Mouse (Mus musculus) stomach, embryonic 14.5 days (tissue): ENCODE data around the gene Tbc1d30. TPM values are rescaled to one million over a fixed set of nuclear protein-coding genes. Genes with fewer than 3 reads are reported as not detected.
A peak's percentile ranks its signal among the peaks of the same experiment; 100 is the strongest.

ENCODE experiments used
- ATAC-seq: fragments of 200-750 bp; cut with Nextera tagmentation; 2 replicates; pipeline ENCODE4 v1.8.0; 2017; ENCODE audit warnings: low read depth, moderate TSS enrichment; ENCODE audit not compliant: insufficient number of reproducible peaks, insufficient read depth, low FRiP score
- H3K27ac ChIP-seq: fragments of 300-500 bp; sonication (generic); 2 replicates; pipeline ENCODE4 v1.5.1; 2014; ENCODE audit warnings: mild to moderate bottlenecking, low read length, moderate library complexity, mixed read lengths
- H3K27me3 ChIP-seq: fragments of 300-500 bp; sonication (generic); 2 replicates; pipeline ENCODE4 v1.6.1; 2014; ENCODE audit warnings: low read length, control low read depth, mixed read lengths; ENCODE audit not compliant: control insufficient read depth, insufficient read depth
- H3K36me3 ChIP-seq: fragments of 300-500 bp; sonication (generic); 2 replicates; pipeline ENCODE4 v1.6.1; 2014; ENCODE audit warnings: mild to moderate bottlenecking, control low read depth, low read length, moderate library complexity, mixed read lengths; ENCODE audit not compliant: control insufficient read depth, insufficient read depth
- H3K4me1 ChIP-seq: fragments of 300-500 bp; sonication (generic); 2 replicates; pipeline ENCODE4 v1.6.1; 2014; ENCODE audit warnings: low read length, control low read depth, mixed read lengths; ENCODE audit not compliant: control insufficient read depth, insufficient read depth
- H3K4me2 ChIP-seq: fragments of 300-500 bp; sonication (generic); replicated peaks from 2 replicates; pipeline ENCODE4 v1.6.1; 2014; ENCODE audit warnings: low read depth, low read length, control low read depth
- H3K4me3 ChIP-seq: fragments of 300-500 bp; sonication (generic); 2 replicates; pipeline ENCODE4 v1.5.1; 2014; ENCODE audit warnings: low read depth, low read length, control low read depth
- H3K9ac ChIP-seq: fragments of 300-500 bp; sonication (generic); replicated peaks from 2 replicates; pipeline ENCODE4 v1.6.1; 2014; ENCODE audit warnings: low read depth, mild to moderate bottlenecking, control low read depth, low read length, moderate library complexity, mixed read lengths
- H3K9me3 ChIP-seq: fragments of 300-500 bp; sonication (generic); 2 replicates; pipeline ENCODE4 v1.6.1; 2016; ENCODE audit warnings: low read depth, low read length, control low read depth; ENCODE audit not compliant: control insufficient read depth
- WGBS: fragments of 180-500 bp; shearing (Covaris S2); extraction: QIAGEN DNeasy Blood & Tissue Kit; methylation state at CpG from one replicate; pipeline ENCODE4 v1.1.7; 2014; 5-methylcytosine and 5-hydroxymethylcytosine counted together
- polyA plus RNA-seq: library from polyadenylated mRNA; unstranded; fragments of >200 nt; fragmentation: Nextera tagmentation; extraction: Ambion mirVana; gene quantifications from 2 replicates; pipeline ENCODE4 v1.2.1, GENCODE M21; 2014

Tbc1d30 gene
- polyA plus RNA-seq, 1 experiment from 2014 or later = 6.1 TPM

DNA sequence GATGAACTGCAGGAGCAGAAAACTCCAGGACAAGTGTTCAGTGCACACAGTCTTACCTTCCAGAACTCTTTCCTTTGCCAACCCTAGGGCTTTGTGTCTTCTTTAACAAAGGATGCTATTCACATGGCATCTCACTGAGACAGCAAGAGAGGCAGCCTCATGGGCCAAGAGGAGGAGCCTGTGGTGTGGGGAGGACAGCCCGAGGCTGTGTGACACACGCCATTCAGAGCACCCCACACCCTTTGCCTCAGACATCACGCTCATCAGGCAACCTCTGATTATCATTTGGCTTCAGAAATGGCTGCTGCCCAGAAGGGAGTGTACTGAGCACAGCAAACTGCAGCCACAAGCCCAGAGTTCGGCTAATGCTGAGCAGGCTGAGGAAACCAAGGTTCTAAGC is 36.9 kb downstream of the Tbc1d30 start:
- no peaks in the 10 kb centered on the region for H3K36me3 ChIP-seq
- no peak overlapping the region for H3K4me3 ChIP-seq
- H3K9me3 ChIP-seq = no peaks in the 10 kb centered on the region
- WGBS = 57% methylated on average over 4 of the region's 4 CpGs
- no peak overlapping the region for H3K9ac ChIP-seq
- ATAC-seq = no peak
- H3K27me3 ChIP-seq = peaks cover 10% of the 10 kb centered on the region; the same call in 1 of the 2 replicates
- H3K4me1 ChIP-seq = peaks cover 15% of the 10 kb centered on the region
- no peak overlapping the region for H3K4me2 ChIP-seq
- H3K27ac ChIP-seq = no peak overlapping the region

DNA sequence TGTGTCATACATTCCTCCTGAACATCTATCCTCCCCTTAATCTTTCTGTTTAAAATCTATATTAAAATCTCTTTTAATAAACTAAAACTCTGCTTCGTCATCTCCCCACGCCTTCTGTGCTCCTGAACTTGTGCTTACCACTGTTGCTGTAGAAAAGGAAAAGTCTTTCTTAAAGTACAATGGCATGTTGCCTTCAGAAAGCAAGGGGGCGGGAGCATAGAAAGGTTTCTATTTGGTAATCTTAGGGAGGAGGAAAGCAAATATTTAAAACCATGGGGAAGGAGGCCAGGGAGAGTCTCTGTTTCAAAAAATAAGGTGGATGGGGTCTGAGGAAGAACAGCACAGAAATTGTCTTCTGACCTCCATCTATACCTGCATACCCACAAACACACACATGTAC is 38.0 kb downstream of the Tbc1d30 start:
- no peak overlapping the region for H3K4me2 ChIP-seq
- no peak overlapping the region for H3K4me3 ChIP-seq
- H3K27me3 ChIP-seq = peaks cover 10% of the 10 kb centered on the region; the same call in 1 of the 2 replicates
- no peaks in the 10 kb centered on the region for H3K9me3 ChIP-seq
- H3K36me3 ChIP-seq = no peaks in the 10 kb centered on the region
- H3K9ac ChIP-seq = no peak overlapping the region
- peaks cover 15% of the 10 kb centered on the region for H3K4me1 ChIP-seq
- 69% methylated on average over 3 of the region's 3 CpGs for WGBS
- no peak for ATAC-seq
- no peak overlapping the region for H3K27ac ChIP-seq

DNA sequence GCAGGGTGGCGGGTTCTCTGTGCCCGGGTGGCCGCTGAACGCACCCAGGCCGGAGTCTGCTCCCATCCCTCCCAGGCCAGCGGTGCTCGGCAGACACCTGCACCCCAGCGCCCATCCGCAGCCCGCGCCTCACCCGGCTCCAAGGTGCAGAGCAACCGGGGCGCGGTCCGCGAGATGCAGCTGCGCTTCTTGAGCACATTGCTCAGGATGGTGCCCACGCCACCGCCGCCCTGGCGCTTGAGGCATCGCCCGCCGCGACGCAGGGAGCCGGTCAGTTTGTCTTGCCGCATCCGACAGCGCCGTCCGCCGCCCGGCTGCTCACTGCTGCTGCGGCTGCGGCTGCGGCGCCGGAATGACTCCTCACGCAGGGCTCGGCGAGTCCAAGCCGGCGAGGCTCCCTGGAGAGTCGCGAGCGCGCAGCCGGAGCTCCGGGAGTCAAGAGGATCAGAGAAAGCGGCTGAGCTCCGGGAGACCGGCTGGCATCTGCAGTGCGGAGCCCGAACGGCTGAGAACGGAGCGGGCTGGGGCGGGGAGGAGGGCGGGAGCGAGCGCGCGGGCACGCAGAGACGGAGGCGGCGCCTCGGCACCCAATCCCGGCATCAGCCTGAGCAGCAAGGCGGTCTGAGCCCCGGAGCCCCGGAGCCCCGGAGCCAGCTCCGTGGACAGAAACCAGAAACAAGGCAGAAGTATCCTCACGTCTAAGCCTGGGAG is 40.4 kb downstream of the Tbc1d30 start:
- no peaks in the 10 kb centered on the region for H3K9me3 ChIP-seq
- H3K4me2 ChIP-seq = peak overlapping the region; percentile 94
- peak overlapping the region; percentile 61 for H3K4me3 ChIP-seq
- H3K9ac ChIP-seq = peak overlapping the region; percentile 43
- WGBS = under 1% methylated on average over 75 of the region's 77 CpGs
- H3K27ac ChIP-seq = no peak overlapping the region
- peaks cover 10% of the 10 kb centered on the region; the same call in 1 of the 2 replicates for H3K27me3 ChIP-seq
- H3K4me1 ChIP-seq = peaks cover 15% of the 10 kb centered on the region
- ATAC-seq = peak; percentile 82
- H3K36me3 ChIP-seq = no peaks in the 10 kb centered on the region

DNA sequence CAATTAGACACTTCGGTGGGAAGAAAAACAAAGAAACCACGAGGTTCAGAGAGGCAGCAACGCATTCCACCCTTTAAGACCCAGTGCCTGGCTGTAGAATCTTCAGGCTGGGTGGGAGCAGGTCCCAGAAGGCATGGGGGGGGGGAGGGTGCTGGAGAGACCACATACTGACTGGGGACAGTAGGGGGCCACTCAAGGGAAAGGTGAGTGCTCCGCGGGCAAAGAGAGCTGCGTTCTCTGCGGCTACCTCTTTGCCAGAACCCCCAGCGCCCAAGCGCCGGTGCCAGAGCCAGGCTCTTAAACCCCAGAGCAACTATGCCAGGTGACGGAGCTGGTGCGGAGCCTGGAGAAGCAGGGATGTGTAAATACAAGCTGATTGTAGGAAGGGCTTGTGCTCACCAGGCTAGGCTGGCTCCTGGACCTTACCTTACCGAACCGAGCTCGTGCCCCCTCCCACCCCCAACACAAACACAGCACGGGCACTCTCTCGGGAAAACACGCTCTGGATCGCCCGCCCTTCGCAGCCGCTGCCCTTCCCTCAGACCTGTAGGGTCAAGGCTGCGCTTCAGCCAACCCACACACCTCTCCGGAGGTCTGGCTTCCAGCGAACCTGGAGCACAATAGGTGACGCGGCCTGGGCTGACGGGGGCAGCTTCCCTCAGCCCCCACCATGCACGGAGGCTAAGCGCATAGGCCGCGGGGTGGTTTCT is 41.1 kb downstream of the Tbc1d30 start:
- ATAC-seq = 0 out of 2 replicates have a peak, but pooled peaks have one; percentile 30
- Histone ChIP-seq H3K27ac (no peak overlapping the region), H3K27me3 (peaks cover 10% of the 10 kb centered on the region; the same call in 1 of the 2 replicates), H3K4me1 (peaks cover 15% of the 10 kb centered on the region), H3K4me3 (peak overlapping the region; percentile 61), H3K4me2 (peak overlapping the region; percentile 94), H3K9ac (no peak overlapping the region), H3K36me3 (no peaks in the 10 kb centered on the region), H3K9me3 (no peaks in the 10 kb centered on the region)
- 1% methylated on average over 32 of the region's 32 CpGs for WGBS

DNA sequence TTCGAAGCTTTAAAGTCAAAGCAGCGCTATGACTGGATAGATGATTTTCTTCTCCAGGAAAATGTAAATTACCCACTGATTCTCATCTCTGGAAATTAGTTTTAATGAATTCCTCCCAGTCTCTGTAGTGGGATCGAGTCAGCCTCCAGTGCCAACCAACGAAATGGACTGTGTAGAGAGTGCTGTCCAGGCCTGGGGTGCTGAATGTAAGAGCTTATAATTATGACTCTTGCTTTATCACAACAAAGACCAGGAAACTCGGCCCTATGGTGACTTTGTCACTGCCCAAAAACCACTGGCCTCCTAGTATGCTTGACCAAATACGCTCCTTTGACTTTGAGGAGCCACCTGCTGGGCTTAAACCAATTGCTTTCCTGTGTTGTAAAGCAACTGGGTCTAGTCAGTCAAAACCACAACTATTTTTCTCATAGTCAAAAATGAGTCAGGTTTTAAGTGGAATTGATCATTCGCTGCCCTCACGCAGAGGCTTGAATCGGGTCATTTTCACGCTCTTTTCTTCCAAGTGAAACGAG is 41.9 kb downstream of the Tbc1d30 start:
- Histone ChIP-seq H3K36me3 (no peaks in the 10 kb centered on the region), H3K9me3 (no peaks in the 10 kb centered on the region), H3K4me1 (peaks cover 15% of the 10 kb centered on the region), H3K9ac (no peak overlapping the region), H3K27ac (no peak overlapping the region), H3K27me3 (peaks cover 10% of the 10 kb centered on the region; the same call in 1 of the 2 replicates), H3K4me3 (no peak overlapping the region), H3K4me2 (no peak overlapping the region; the same call in 1 of the 2 replicates)
- WGBS = 27% methylated on average over 11 of the region's 11 CpGs
- no peak for ATAC-seq

DNA sequence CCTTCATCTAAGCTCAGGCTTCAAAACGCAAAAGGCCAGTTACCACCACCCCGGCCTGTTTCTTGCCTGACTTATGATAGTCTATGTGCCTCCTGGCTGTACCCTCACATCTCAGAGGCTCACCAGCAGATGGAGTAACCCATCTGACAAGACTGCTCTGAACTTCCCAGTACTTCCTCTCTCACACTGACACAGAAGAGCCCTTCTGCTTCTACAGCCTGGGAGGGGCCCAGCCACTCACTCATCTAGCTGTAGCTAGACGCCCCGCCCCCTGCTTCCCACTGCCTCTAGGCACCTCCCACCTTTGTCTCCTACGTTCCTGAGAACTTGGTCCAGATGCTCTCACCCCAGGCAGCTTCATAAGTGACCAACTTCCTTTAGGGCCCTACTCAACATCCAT is 45.6 kb downstream of the Tbc1d30 start:
- ATAC-seq = peak; percentile 56; the same call in 1 of the 2 replicates
- Histone ChIP-seq H3K27me3 (peaks cover 7% of the 10 kb centered on the region; the same call in 1 of the 2 replicates), H3K4me2 (no peak overlapping the region), H3K36me3 (no peaks in the 10 kb centered on the region), H3K9me3 (no peaks in the 10 kb centered on the region), H3K9ac (no peak overlapping the region), H3K4me3 (no peak overlapping the region), H3K4me1 (peaks cover 12% of the 10 kb centered on the region), H3K27ac (no peak overlapping the region)
- 25% methylated on average over 5 of the region's 5 CpGs for WGBS

DNA sequence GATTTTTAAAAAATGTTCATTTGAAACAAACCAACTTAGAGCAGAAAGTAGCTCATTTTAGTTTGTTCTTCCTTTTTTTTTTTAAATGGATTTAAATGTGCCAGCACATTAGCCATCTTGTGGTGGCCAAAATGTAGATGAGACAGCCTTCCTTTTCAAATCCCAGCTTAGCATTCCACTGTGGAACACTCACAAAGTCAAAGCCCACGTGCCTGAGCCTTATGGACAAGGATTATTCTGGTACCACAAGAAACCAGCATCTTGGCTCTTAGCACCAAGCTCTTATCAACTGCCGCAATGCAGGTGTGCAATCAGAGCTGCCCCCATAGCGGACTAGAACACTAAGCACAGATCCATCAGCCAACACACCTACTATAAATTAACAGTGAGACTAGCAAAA is 47.5 kb downstream of the Tbc1d30 start:
- Histone ChIP-seq H3K4me2 (no peak overlapping the region), H3K4me3 (no peak overlapping the region), H3K27ac (no peak overlapping the region), H3K36me3 (no peaks in the 10 kb centered on the region), H3K4me1 (no peaks in the 10 kb centered on the region), H3K27me3 (no peaks in the 10 kb centered on the region), H3K9me3 (no peaks in the 10 kb centered on the region), H3K9ac (no peak overlapping the region)
- ATAC-seq = no peak
- 74% methylated on average over 3 of the region's 3 CpGs for WGBS

DNA sequence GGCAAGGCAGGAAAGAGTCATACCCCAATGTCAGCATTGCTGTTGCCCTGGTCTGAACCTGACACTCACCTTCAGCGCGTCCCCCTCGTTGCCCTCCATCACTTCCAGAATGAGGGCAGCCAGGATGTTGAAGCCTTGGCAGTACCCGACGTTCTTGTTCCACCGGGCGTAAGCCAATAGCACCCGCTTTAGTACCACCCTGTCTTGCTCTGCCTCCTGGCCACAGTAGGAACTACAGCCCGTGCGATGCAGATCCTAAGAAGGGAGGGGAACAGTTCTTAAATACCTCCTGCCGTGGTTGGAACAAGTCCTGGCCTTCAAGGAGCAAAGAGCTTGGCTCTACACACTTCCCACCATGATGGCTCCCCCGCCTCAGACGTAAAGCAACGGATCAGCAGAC is 49.2 kb downstream of the Tbc1d30 start:
- Histone ChIP-seq H3K36me3 (no peaks in the 10 kb centered on the region), H3K9me3 (no peaks in the 10 kb centered on the region), H3K4me3 (no peak overlapping the region), H3K4me1 (0 out of 2 replicates have a peak, but pooled peaks cover 5% of the 10 kb centered on the region), H3K27ac (no peak overlapping the region), H3K4me2 (no peak overlapping the region), H3K9ac (no peak overlapping the region), H3K27me3 (no peaks in the 10 kb centered on the region)
- WGBS = 81% methylated on average over 14 of the region's 14 CpGs
- ATAC-seq = no peak
